Mouse (Mus musculus) lung, embryonic 16.5 days (tissue): ENCODE data around the gene Dab2ip. TPM values are rescaled to one million over a fixed set of nuclear protein-coding genes. Genes with fewer than 3 reads are reported as not detected.

ENCODE experiments used
- ATAC-seq: fragments of 200-750 bp; cut with Nextera tagmentation; 2 replicates; pipeline ENCODE4 v1.8.0; 2017; ENCODE audit warnings: low read depth, mild to moderate bottlenecking, moderate library complexity
- H3K27ac ChIP-seq: fragments of 300-500 bp; sonication (generic); 2 replicates; pipeline ENCODE4 v1.5.1; 2014; ENCODE audit warnings: mild to moderate bottlenecking, control low read depth, low read length
- H3K27me3 ChIP-seq: fragments of 300-500 bp; sonication (generic); 2 replicates; pipeline ENCODE4 v1.6.1; 2014; ENCODE audit warnings: low read depth, low read length, mixed read lengths; ENCODE audit not compliant: control insufficient read depth, insufficient read depth
- H3K36me3 ChIP-seq: fragments of 300-500 bp; sonication (generic); 2 replicates; pipeline ENCODE4 v1.6.1; 2014; ENCODE audit warnings: low read length; ENCODE audit not compliant: control insufficient read depth, insufficient read depth
- H3K4me1 ChIP-seq: fragments of 300-500 bp; sonication (generic); replicated peaks from 2 replicates; pipeline ENCODE4 v1.6.1; 2014; ENCODE audit warnings: low read length, mixed read lengths; ENCODE audit not compliant: control insufficient read depth, insufficient read depth
- H3K4me2 ChIP-seq: fragments of 300-500 bp; sonication (generic); 2 replicates; pipeline ENCODE4 v1.6.1; 2014; ENCODE audit warnings: low read depth, low read length, control low read depth
- H3K4me3 ChIP-seq: fragments of 300-500 bp; sonication (generic); 2 replicates; pipeline ENCODE4 v1.5.1; 2014; ENCODE audit warnings: mild to moderate bottlenecking, low read length, control low read depth
- H3K9ac ChIP-seq: fragments of 300-500 bp; sonication (generic); 2 replicates; pipeline ENCODE4 v1.6.1; 2014; ENCODE audit warnings: low read length, control low read depth
- H3K9me3 ChIP-seq: fragments of 300-500 bp; sonication (generic); 2 replicates; pipeline ENCODE4 v1.6.1; 2016; ENCODE audit warnings: low read length; ENCODE audit not compliant: control insufficient read depth
- WGBS: fragments of 180-500 bp; shearing (Covaris S2); extraction: QIAGEN DNeasy Blood & Tissue Kit; methylation state at CpG from one replicate; pipeline ENCODE4 v1.1.7; 2014; 5-methylcytosine and 5-hydroxymethylcytosine counted together
- polyA plus RNA-seq: library from polyadenylated mRNA; unstranded; fragments of >200 nt; fragmentation: Nextera tagmentation; extraction: Ambion mirVana; gene quantifications from 2 replicates; pipeline ENCODE4 v1.2.1, GENCODE M21; 2015

The Dab2ip gene
- polyA plus RNA-seq, 1 experiment from 2014 or later = 34.2 TPM

GRCm38 (mm10) chr2:35692272-35692900 is 134.3 kb downstream of the Dab2ip start:
- peak overlapping the region; percentile 94 for H3K27ac ChIP-seq
- 53% methylated on average over 11 of the region's 11 CpGs for WGBS
- H3K9me3 ChIP-seq = no peaks in the 10 kb centered on the region
- peak overlapping the region; percentile 56 for H3K9ac ChIP-seq
- H3K4me3 ChIP-seq = peak overlapping the region; percentile 33
- ATAC-seq = peak; percentile 8; the same call in 1 of the 2 replicates
- peak overlapping the region; percentile 57 for H3K4me2 ChIP-seq
- H3K27me3 ChIP-seq = no peaks in the 10 kb centered on the region
- H3K4me1 ChIP-seq = peaks cover 92% of the 10 kb centered on the region
- no peaks in the 10 kb centered on the region for H3K36me3 ChIP-seq

DNA sequence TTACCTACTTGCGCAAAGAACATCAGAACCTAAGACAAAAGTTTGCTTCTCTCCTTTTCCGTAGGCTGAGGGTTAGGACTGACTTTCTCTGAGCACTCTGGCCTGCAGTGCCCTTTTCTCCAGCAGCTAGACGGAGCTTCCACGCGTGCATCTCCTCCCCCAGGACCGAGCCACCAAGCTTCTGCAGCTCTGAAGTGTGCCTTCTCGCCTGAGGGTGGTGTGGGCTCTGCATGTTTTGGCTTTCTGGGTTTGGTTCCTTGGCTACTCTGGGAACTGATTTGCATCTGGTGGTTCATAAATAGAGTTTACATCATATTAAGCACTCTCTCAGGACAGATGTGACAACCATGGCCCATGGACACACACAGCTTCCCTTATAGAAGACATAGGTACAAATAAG is 135.0 kb downstream of the Dab2ip start:
- WGBS = 80% methylated on average over 7 of the region's 7 CpGs
- H3K9me3 ChIP-seq = no peaks in the 10 kb centered on the region
- ATAC-seq = no peak
- H3K27me3 ChIP-seq = no peaks in the 10 kb centered on the region
- H3K4me3 ChIP-seq = peak overlapping the region; percentile 16; the same call in 1 of the 2 replicates
- peak overlapping the region; percentile 57 for H3K4me2 ChIP-seq
- H3K36me3 ChIP-seq = no peaks in the 10 kb centered on the region
- peaks cover 93% of the 10 kb centered on the region for H3K4me1 ChIP-seq
- H3K9ac ChIP-seq = no peak overlapping the region; the same call in 1 of the 2 replicates
- peak overlapping the region; percentile 94 for H3K27ac ChIP-seq

DNA sequence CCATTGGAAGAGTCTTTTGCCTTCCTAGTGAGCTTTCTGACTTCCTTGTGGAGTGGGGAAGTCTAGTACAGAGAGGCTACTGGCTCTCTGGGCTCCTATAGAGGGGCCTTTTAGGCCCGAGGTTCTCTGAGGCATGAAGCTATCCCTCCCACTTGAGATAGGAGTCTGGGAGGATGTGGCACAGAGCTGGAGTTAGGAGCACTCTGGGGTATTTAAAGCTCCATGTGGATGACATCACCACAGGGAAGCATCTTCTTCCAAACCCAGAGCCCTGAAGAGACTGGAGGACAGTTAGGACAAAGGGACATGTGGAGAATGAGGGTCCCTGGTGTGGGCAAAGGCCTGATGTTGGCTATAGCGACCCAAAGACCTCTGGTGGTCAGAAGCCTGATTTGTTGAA is 136.0 kb downstream of the Dab2ip start:
- H3K9me3 ChIP-seq = no peaks in the 10 kb centered on the region
- no peak for ATAC-seq
- peaks cover 90% of the 10 kb centered on the region for H3K4me1 ChIP-seq
- H3K27ac ChIP-seq = no peak overlapping the region
- H3K4me3 ChIP-seq = no peak overlapping the region
- 40% methylated on average over 2 of the region's 2 CpGs for WGBS
- H3K27me3 ChIP-seq = no peaks in the 10 kb centered on the region
- no peak overlapping the region for H3K4me2 ChIP-seq
- no peak overlapping the region for H3K9ac ChIP-seq
- no peaks in the 10 kb centered on the region for H3K36me3 ChIP-seq

DNA sequence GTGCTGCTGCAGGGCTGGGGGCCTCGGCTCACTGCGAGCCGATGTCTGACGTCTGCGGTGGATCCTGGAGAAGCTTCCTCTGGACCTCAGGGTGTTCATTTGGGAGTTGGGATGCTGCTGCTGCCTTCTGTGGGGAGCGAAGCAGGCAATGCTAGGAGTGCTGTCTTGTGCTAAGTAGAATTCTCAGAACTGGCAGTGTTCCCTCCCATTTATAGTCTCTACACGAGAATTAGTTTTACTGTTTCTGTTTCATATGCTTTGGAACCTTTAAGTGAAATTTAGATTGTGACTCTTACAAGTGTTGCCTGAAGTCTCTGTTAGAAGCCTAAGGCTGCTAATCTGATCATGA is 138.1 kb downstream of the Dab2ip start:
- Histone ChIP-seq H3K9ac (peak overlapping the region; percentile 37; the same call in 1 of the 2 replicates), H3K9me3 (no peaks in the 10 kb centered on the region), H3K27me3 (no peaks in the 10 kb centered on the region), H3K4me3 (0 out of 2 replicates have a peak overlapping the region, but pooled peaks have one; percentile 2), H3K27ac (peak overlapping the region; percentile 97), H3K4me1 (peaks cover 82% of the 10 kb centered on the region), H3K4me2 (peak overlapping the region; percentile 47), H3K36me3 (no peaks in the 10 kb centered on the region)
- ATAC-seq = no peak
- 41% methylated on average over 7 of the region's 7 CpGs for WGBS

DNA sequence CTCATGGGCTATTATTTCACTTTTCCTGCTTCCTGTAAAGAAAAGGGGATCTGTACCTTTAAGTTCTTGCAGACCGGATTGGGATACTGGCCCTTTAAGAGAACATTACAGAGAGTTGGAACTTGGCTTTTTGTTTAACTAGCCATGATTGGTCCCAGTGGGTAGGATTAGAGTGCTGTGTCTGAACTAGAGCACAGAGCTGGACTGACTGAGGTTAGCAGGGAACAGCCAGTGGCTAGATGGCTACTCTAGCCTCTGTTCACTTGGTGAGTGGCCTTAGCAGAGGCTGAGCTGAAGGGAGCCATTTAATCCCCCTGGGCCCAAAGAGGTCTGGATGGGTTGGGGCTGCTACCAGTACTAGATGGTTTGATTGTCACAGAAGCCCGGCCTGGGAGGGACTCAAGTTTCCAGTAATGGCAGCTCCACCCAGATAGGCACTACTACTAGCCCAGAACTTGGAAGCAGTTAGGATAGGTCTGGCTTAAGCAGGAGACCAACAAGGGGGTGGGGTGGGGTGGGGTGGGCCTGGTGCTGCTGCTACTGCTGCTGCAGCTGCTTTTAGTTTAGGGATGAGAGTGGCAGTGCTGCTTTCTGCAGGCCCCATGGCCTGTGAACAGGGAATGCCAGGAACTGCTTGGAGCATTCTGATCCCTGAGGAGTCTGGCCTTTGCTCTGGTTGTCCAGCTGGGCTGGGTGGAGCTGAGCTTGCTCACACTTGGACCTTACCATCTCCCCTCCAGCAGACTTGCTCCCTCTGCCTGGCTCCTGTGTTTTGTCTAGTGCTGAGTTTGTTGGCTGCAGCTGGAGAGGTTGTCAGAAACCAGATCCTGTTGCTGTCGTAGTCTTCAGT is 138.7 kb downstream of the Dab2ip start:
- H3K27ac ChIP-seq = peak overlapping the region; percentile 97
- peaks cover 81% of the 10 kb centered on the region for H3K4me1 ChIP-seq
- peak overlapping the region; percentile 61 for H3K9ac ChIP-seq
- H3K9me3 ChIP-seq = no peaks in the 10 kb centered on the region
- peak overlapping the region; percentile 39 for H3K4me3 ChIP-seq
- ATAC-seq = peak; percentile 39
- H3K27me3 ChIP-seq = no peaks in the 10 kb centered on the region
- H3K36me3 ChIP-seq = no peaks in the 10 kb centered on the region
- H3K4me2 ChIP-seq = peak overlapping the region; percentile 47
- 11% methylated on average over 3 of the region's 3 CpGs for WGBS

GRCm38 (mm10) chr2:35697768-35698167 is 139.7 kb downstream of the Dab2ip start:
- WGBS = 47% methylated on average over 3 of the region's 3 CpGs
- Histone ChIP-seq H3K4me2 (no peak overlapping the region), H3K4me1 (peaks cover 76% of the 10 kb centered on the region), H3K27me3 (no peaks in the 10 kb centered on the region), H3K9me3 (no peaks in the 10 kb centered on the region), H3K36me3 (no peaks in the 10 kb centered on the region), H3K4me3 (no peak overlapping the region), H3K27ac (peak overlapping the region; percentile 11; the same call in 1 of the 2 replicates), H3K9ac (no peak overlapping the region)
- ATAC-seq = peak; percentile 48

GRCm38 (mm10) chr2:35700966-35701365 is 142.9 kb downstream of the Dab2ip start:
- no peaks in the 10 kb centered on the region for H3K9me3 ChIP-seq
- H3K4me1 ChIP-seq = peaks cover 57% of the 10 kb centered on the region
- H3K9ac ChIP-seq = no peak overlapping the region; the same call in 1 of the 2 replicates
- WGBS = 85% methylated on average over 2 of the region's 2 CpGs
- H3K36me3 ChIP-seq = peaks cover 5% of the 10 kb centered on the region
- no peak overlapping the region for H3K4me2 ChIP-seq
- no peaks in the 10 kb centered on the region for H3K27me3 ChIP-seq
- no peak overlapping the region for H3K4me3 ChIP-seq
- H3K27ac ChIP-seq = no peak overlapping the region
- no peak for ATAC-seq

DNA sequence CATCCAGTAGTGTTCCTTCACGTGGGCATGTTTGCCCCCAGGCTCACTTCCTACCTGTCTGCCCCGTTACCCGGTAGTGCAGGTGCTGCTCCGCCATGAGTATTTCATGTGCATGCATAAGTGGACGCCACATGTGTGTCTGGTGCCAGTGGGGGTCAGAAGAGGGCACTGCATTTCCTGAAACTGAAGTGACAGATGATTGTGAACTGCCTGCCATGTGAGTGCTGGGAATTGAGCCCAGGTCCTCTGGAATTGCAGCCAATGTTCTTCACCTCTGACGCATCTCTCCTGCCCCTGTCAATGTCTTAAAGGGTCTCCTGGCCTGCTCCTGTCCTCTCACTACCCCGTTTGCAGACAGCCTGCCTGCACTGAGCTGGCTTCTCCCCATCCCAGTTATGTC is 143.9 kb downstream of the Dab2ip start:
- ATAC-seq = no peak
- peaks cover 50% of the 10 kb centered on the region for H3K4me1 ChIP-seq
- WGBS = 69% methylated on average over 7 of the region's 7 CpGs
- no peak overlapping the region for H3K9ac ChIP-seq
- peak overlapping the region; percentile 56; the same call in 1 of the 2 replicates for H3K27ac ChIP-seq
- H3K9me3 ChIP-seq = no peaks in the 10 kb centered on the region
- H3K27me3 ChIP-seq = no peaks in the 10 kb centered on the region
- H3K36me3 ChIP-seq = peaks cover 5% of the 10 kb centered on the region
- H3K4me2 ChIP-seq = no peak overlapping the region
- H3K4me3 ChIP-seq = no peak overlapping the region

DNA sequence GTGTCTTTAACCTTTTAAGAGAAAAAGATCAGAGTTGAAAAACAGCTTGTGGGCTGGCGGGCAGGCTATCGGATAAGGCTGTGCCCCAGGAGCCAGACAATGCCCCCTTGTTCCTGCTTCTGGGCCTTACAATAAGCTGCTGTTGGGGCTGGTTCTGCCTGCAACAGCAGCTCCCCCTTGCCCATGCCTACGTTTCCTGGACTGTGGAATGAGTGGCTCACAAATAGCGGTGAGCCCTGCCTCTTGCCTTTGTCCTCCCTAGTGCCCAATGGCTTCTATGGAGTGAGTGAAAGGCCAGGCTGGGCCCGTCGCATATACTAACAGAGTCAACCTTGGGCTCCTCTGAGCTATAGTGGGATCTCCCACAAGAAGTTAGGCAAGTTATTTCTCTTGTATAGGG is 144.5 kb downstream of the Dab2ip start:
- Histone ChIP-seq H3K4me3 (no peak overlapping the region), H3K4me1 (peaks cover 48% of the 10 kb centered on the region), H3K27me3 (no peaks in the 10 kb centered on the region), H3K9ac (no peak overlapping the region), H3K9me3 (no peaks in the 10 kb centered on the region), H3K4me2 (no peak overlapping the region), H3K36me3 (peaks cover 5% of the 10 kb centered on the region), H3K27ac (peak overlapping the region; percentile 56)
- ATAC-seq = peak; percentile 27; the same call in 1 of the 2 replicates
- 72% methylated on average over 6 of the region's 6 CpGs for WGBS
